Mouse (Mus musculus) spleen, adult 2 months (tissue): ENCODE results near the gene Ntm. TPM values are rescaled to one million over a fixed set of nuclear protein-coding genes. Genes with fewer than 3 reads are reported as not detected.

ENCODE experiments used
- DNase-seq, 2 experiments: peaks; one replicate each; pipeline versions ENCODE4 v3.0.0 to v3.0.0-alpha.2; 2012 to 2021; ENCODE audit warnings: low spot score in 2 of 2, low read depth in 1 of 2
- H3K27ac ChIP-seq: fragments of 200-500 bp; 2 replicates; pipeline ENCODE4 v1.5.1; 2012; ENCODE audit warnings: low read length, inconsistent platforms; ENCODE audit not compliant: insufficient read depth
- H3K27me3 ChIP-seq: fragments of 200-500 bp; 2 replicates; pipeline ENCODE4 v1.6.1; 2012; ENCODE audit warnings: mild to moderate bottlenecking, moderate library complexity, low read length, inconsistent platforms; ENCODE audit not compliant: control insufficient read depth, insufficient read depth
- H3K36me3 ChIP-seq: fragments of 200-500 bp; 2 replicates; pipeline ENCODE4 v1.6.1; 2012; ENCODE audit warnings: mild to moderate bottlenecking, low read length, inconsistent platforms; ENCODE audit not compliant: control insufficient read depth, insufficient read depth
- H3K4me1 ChIP-seq: fragments of 200-500 bp; 2 replicates; pipeline ENCODE4 v1.6.1; 2011; ENCODE audit warnings: inconsistent platforms; ENCODE audit not compliant: control insufficient read depth, insufficient read depth, insufficient read length
- H3K4me3 ChIP-seq: fragments of 200-500 bp; 2 replicates; pipeline ENCODE4 v1.5.1; 2011; ENCODE audit warnings: mild to moderate bottlenecking, inconsistent platforms; ENCODE audit not compliant: insufficient read depth, insufficient read length; ENCODE audit errors: extremely low read depth
- CTCF ChIP-seq: fragments of 200-500 bp; IDR thresholded peaks from 2 replicates; pipeline ENCODE4 v1.5.1; 2011; ENCODE audit warnings: mild to moderate bottlenecking, inconsistent platforms; ENCODE audit not compliant: insufficient read depth, insufficient read length, insufficient replicate concordance; ENCODE audit errors: extremely low read depth
- POLR2A ChIP-seq: fragments of 200-500 bp; IDR thresholded peaks from 2 replicates; pipeline ENCODE4 v1.6.1; 2011; ENCODE audit warnings: low read depth, low read length, inconsistent platforms
- WGBS: fragments of 180-500 bp; shearing (Covaris S2); methylation state at CpG from one replicate; pipeline ENCODE4 v1.1.7; 2018; 5-methylcytosine and 5-hydroxymethylcytosine counted together
- polyA plus RNA-seq: library from polyadenylated mRNA; depleted of rRNA; stranded (reverse); fragments of >200 nt; gene quantifications from 2 replicates; pipeline ENCODE4 v1.2.3, GENCODE M21; 2012

Gene Ntm
- polyA plus RNA-seq, 1 experiment = 0.18 TPM

DNA sequence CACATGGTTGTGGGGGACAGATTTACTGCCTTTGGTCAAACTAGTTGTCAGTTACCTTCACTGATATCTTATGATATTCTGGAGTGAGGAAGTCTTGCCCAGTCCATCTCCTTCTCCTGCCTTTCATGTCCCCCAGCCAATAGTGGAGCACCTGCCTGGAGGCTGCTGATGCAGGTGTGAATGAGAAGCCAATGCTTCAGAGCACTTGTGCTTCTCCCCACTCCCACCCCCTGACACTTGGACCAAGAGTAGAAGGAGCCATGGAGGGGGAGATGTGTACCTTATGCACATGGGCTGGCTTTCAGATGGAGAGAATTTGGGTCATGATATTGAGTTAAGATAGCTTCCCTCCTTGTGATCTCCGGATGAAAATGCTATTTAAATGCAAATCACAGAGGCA is 747.7 kb downstream of the Ntm start:
- Histone ChIP-seq H3K27ac (no peak overlapping the region), H3K4me3 (no peak overlapping the region), H3K4me1 (no peaks in the 10 kb centered on the region), H3K27me3 (no peaks in the 10 kb centered on the region), H3K36me3 (no peaks in the 10 kb centered on the region)
- DNase-seq = no peak
- TF ChIP-seq CTCF (no peak), POLR2A (no peak)
- WGBS = 79% methylated on average over 1 of the region's 1 CpGs

DNA sequence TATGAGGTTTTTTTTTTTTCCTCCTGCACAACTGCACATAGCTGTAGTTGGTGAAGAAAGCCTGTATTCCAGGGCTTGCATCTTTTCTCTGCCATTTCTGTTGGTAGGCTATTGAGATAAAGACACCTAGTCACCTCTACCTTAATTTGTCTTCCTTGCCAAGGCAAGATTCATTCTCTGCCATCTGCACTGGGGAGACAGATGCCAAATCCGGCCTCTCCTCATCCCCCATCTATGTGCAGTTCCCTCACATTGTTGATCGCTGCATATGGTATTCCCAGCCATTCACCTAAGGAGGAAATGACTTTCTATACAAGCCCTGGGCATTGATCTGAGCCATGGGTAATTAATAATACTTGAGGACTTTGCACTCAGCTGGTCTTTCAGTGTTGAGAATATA is 753.7 kb downstream of the Ntm start:
- Histone ChIP-seq H3K27ac (no peak overlapping the region), H3K36me3 (no peaks in the 10 kb centered on the region), H3K4me1 (no peaks in the 10 kb centered on the region), H3K27me3 (no peaks in the 10 kb centered on the region), H3K4me3 (no peak overlapping the region)
- DNase-seq = no peak
- WGBS = 85% methylated on average over 2 of the region's 2 CpGs
- TF ChIP-seq CTCF = no peak
- TF ChIP-seq POLR2A = no peak

DNA sequence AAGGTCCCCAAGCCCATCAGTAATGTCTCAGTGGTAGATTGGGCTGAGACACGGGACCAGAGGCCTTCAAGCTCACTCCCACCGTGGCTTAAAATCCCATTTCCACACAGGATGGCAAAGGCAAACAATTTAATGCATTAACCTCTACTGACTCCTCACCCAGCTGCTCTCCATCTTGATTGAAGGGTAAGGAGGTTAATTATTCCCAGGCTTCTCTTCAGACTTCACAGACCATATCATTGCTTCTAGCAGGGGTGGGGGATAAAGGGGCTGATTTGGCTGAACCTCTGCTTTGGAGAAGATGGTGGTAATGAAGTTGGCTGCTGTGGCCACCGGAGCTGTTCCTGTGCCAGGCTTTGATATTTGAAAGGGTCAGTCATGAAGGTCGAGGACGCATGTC is 754.8 kb downstream of the Ntm start:
- Histone ChIP-seq H3K36me3 (no peaks in the 10 kb centered on the region), H3K27ac (no peak overlapping the region), H3K27me3 (no peaks in the 10 kb centered on the region), H3K4me3 (no peak overlapping the region), H3K4me1 (no peaks in the 10 kb centered on the region)
- WGBS = 75% methylated on average over 5 of the region's 5 CpGs
- DNase-seq = no peak
- no peak for TF ChIP-seq POLR2A
- no peak for TF ChIP-seq CTCF

DNA sequence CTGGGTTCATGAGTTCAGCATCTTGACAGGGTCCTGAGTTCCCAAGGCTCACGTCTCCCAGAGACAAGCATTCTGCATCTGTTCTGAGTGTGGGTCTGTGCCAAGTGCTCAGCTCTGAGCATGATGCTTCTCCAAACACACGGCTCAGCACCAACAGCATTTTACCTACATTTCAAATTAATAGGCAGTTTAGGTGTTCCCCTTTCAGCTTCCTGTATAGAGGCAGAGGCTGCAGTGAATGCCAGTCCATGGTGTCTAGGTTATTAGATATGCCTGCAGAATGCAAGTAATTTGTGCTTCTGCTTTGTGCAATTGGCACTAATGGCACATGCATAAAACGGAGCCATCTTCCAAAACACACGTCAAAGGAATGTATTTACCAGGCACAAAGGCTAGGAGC is 757.3 kb downstream of the Ntm start:
- Histone ChIP-seq H3K36me3 (no peaks in the 10 kb centered on the region), H3K27me3 (no peaks in the 10 kb centered on the region), H3K27ac (no peak overlapping the region), H3K4me3 (no peak overlapping the region), H3K4me1 (no peaks in the 10 kb centered on the region)
- 71% methylated on average over 4 of the region's 4 CpGs for WGBS
- DNase-seq = no peak
- TF ChIP-seq POLR2A (no peak), CTCF (no peak)

DNA sequence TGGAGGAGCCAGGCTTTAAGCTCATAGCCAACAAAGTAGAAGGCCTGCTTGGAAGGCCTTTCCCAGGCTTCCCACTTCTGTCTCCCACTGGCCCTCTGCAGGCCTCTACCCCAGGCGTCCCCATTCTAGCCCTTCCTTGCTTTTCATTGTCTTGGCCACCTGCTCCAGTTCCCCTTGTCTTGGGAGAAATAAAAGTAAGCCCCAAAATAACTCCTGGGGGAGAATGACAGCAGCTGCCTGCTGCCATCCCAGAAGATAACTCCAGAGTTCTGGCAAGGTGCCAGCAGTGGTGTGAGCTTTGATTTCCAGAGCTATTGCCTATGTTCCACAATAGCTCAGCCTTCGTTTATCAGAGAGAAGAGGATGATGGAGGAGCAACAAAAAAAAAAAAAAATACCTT is 760.7 kb downstream of the Ntm start:
- Histone ChIP-seq H3K27me3 (no peaks in the 10 kb centered on the region), H3K36me3 (no peaks in the 10 kb centered on the region), H3K4me3 (no peak overlapping the region), H3K4me1 (no peaks in the 10 kb centered on the region), H3K27ac (no peak overlapping the region)
- no peak for DNase-seq
- 56% methylated on average over 2 of the region's 2 CpGs for whole genome bisulfite sequencing
- TF ChIP-seq POLR2A = no peak
- TF ChIP-seq CTCF = no peak

DNA sequence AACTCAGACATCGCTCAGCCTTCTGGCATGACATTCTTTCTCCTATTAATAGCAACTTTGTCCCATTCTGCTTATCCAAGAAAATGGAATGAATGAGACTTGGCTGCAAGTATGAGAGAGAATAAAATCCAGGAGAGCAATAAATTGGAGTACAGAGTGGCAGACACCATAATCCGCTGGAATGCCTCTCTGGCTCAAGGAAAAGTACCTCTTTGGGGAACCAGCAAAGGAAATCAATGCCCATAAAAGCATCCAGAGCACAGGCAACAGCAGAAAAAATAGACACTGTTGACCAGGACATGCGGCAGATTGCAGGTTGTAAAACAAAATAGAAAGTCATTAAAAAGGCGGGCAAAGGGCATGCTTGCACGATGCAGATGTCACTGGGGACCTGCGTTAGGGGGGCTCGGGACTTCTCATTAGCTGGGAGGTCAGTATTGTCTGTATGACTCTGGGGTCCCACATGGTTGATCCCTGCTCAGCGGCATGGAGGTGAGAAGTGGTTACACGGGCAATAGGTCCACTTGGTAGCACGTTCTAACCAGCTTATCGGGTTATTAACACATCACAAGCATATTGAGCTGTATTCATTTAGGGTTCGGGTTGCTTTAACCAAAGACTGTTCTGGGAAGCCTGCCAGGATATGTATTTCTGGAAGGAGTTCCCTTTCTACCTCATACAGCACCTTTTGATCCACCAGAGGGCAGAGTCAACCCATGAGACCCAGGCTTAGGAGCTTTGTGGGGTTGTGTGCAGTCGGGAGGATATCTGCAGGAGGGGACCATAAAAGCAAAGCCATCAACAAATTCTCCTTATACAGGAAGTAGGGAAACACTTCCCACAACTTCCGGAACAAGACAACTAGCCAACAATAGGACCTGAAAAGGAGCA is 761.5 kb downstream of the Ntm start:
- H3K4me3 ChIP-seq = no peak overlapping the region
- no peak for TF ChIP-seq CTCF
- TF ChIP-seq POLR2A = no peak
- DNase-seq = no peak
- no peak overlapping the region for H3K27ac ChIP-seq
- no peaks in the 10 kb centered on the region for H3K36me3 ChIP-seq
- H3K27me3 ChIP-seq = no peaks in the 10 kb centered on the region
- no peaks in the 10 kb centered on the region for H3K4me1 ChIP-seq
- 58% methylated on average over 14 of the region's 14 CpGs for WGBS

DNA sequence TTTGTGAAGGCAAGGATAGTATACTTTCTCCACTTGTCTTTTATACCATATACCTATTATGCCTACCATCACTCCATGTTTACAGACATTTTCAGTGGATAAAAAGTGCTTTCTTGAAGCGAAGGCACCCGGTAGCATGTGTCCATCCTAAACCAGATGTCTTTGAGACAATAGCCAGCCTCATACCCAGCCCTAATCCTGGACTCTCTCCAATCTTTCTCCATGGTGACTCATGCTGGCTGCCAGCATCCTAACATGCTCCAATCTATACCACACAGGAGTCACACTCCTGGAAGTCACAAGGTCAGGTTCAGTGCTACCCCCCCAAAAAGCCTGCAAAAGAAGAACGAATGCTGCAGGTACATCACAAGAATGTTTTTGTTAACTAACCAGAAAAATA is 765.9 kb downstream of the Ntm start:
- Histone ChIP-seq H3K27me3 (no peaks in the 10 kb centered on the region), H3K4me1 (no peaks in the 10 kb centered on the region), H3K4me3 (no peak overlapping the region), H3K36me3 (no peaks in the 10 kb centered on the region), H3K27ac (no peak overlapping the region)
- no peak for DNase-seq
- 90% methylated on average over 3 of the region's 3 CpGs for WGBS
- TF ChIP-seq CTCF (no peak), POLR2A (no peak)
